Mouse (Mus musculus) embryonic facial prominence, embryonic 15.5 days (tissue): ENCODE measurements around the gene Speer4a. TPM values are rescaled to one million over a fixed set of nuclear protein-coding genes. Genes with fewer than 3 reads are reported as not detected.
"Not testable (repeated sequence)": the region's sequence is repeated elsewhere in the genome, so short reads cannot be mapped to it uniquely, and the experiment has no call there.

Experiments used
- ATAC-seq: fragments of 200-750 bp; cut with Nextera tagmentation; 2 replicates; pipeline ENCODE4 v1.8.0; 2017; ENCODE audit warnings: low read depth, moderate TSS enrichment; ENCODE audit not compliant: insufficient number of reproducible peaks, low FRiP score, low TSS enrichment
- H3K27ac ChIP-seq: fragments of 300-500 bp; sonication (generic); replicated peaks from 2 replicates; pipeline ENCODE4 v1.5.1; 2015; ENCODE audit warnings: mild to moderate bottlenecking, inconsistent platforms
- H3K27me3 ChIP-seq: fragments of 300-500 bp; sonication (generic); 2 replicates; pipeline ENCODE4 v1.6.1; 2015; ENCODE audit warnings: inconsistent platforms
- H3K36me3 ChIP-seq: fragments of 300-500 bp; sonication (generic); 2 replicates; pipeline ENCODE4 v1.6.1; 2015; ENCODE audit warnings: mild to moderate bottlenecking, inconsistent platforms
- H3K4me1 ChIP-seq: fragments of 300-500 bp; sonication (generic); 2 replicates; pipeline ENCODE4 v1.6.1; 2015; ENCODE audit warnings: inconsistent platforms
- H3K4me2 ChIP-seq: fragments of 300-500 bp; sonication (generic); replicated peaks from 2 replicates; pipeline ENCODE4 v1.6.1; 2015; ENCODE audit warnings: mild to moderate bottlenecking, inconsistent platforms
- H3K4me3 ChIP-seq: fragments of 300-500 bp; sonication (generic); replicated peaks from 2 replicates; pipeline ENCODE4 v1.5.1; 2015; ENCODE audit warnings: mild to moderate bottlenecking, inconsistent platforms
- H3K9ac ChIP-seq: fragments of 300-500 bp; sonication (generic); 2 replicates; pipeline ENCODE4 v1.6.1; 2015; ENCODE audit warnings: inconsistent platforms
- H3K9me3 ChIP-seq: fragments of 300-500 bp; sonication (generic); replicated peaks from 2 replicates; pipeline ENCODE4 v1.6.1; 2016; ENCODE audit warnings: inconsistent platforms
- WGBS: fragments of 180-500 bp; shearing (Covaris S2); methylation state at CpG from one replicate; pipeline ENCODE4 v1.1.7; 2015; 5-methylcytosine and 5-hydroxymethylcytosine counted together
- polyA plus RNA-seq: library from polyadenylated mRNA; unstranded; fragments of >200 nt; fragmentation: Nextera tagmentation; extraction: Ambion mirVana; gene quantifications from 2 replicates; pipeline ENCODE4 v1.2.1, GENCODE M21; 2015

Speer4a gene
- polyA plus RNA-seq = 0.08 and 0.09 TPM in 2 replicates

- not testable (repeated sequence) for H3K4me2 ChIP-seq, H3K27ac ChIP-seq, H3K4me3 ChIP-seq, H3K27me3 ChIP-seq, H3K9ac ChIP-seq, H3K4me1 ChIP-seq, H3K9me3 ChIP-seq, H3K36me3 ChIP-seq, ATAC-seq
- WGBS = 67% methylated on average over 2 of the region's 2 CpGs
Observed at GRCm38 (mm10) chr5:26039458-26039857, at the start of gene Speer4a. Gene Speer4a, minus strand, starts transcription at chr5:26039558.

- not testable (repeated sequence) for H3K4me1 ChIP-seq, H3K4me3 ChIP-seq, H3K27ac ChIP-seq, H3K27me3 ChIP-seq, H3K9ac ChIP-seq, H3K4me2 ChIP-seq, ATAC-seq, H3K9me3 ChIP-seq, H3K36me3 ChIP-seq
Observed at GRCm38 (mm10) chr5:26079023-26079422, 39.7 kb upstream of the Speer4a start.

- ATAC-seq = peak; percentile 29; the same call in 1 of the 2 replicates
- 88% methylated on average over 24 of the region's 24 CpGs for WGBS
- Histone ChIP-seq H3K4me3 (no peak overlapping the region), H3K36me3 (no peaks in the 10 kb centered on the region), H3K27ac (no peak overlapping the region), H3K9ac (no peak overlapping the region), H3K27me3 (no peaks in the 10 kb centered on the region), H3K4me1 (no peaks in the 10 kb centered on the region), H3K4me2 (no peak overlapping the region), H3K9me3 (no peaks in the 10 kb centered on the region)
Observed at GRCm38 (mm10) chr5:26070716-26071115, 31.4 kb upstream of the Speer4a start.

- not testable (repeated sequence) for ATAC-seq
- no CpG with 5 or more reads among the region's 2 CpGs for WGBS
Observed at GRCm38 (mm10) chr5:26058481-26058880, 19.1 kb upstream of the Speer4a start, which contains the start of gene Gm7347. Gene Gm7347, minus strand, starts transcription at chr5:26058581.

GRCm38 (mm10) chr5:26022816-26023215 lies 16.5 kb downstream of the Speer4a start, which contains the start of gene Gm5862:
Gene Gm5862, minus strand, starts transcription at chr5:26022916.
- not testable (repeated sequence) for ATAC-seq, H3K9ac ChIP-seq, H3K36me3 ChIP-seq, H3K27me3 ChIP-seq, H3K27ac ChIP-seq, H3K4me2 ChIP-seq, H3K4me3 ChIP-seq, H3K9me3 ChIP-seq, H3K4me1 ChIP-seq
- WGBS = no CpG with 5 or more reads among the region's 3 CpGs

More at GRCm38 (mm10) chr5:26058481-26058880, 19.1 kb upstream of the Speer4a start, which contains the start of gene Gm7347:
- not testable (repeated sequence) for H3K36me3 ChIP-seq, H3K27ac ChIP-seq, H3K9ac ChIP-seq, H3K4me2 ChIP-seq, H3K4me1 ChIP-seq, H3K27me3 ChIP-seq, H3K9me3 ChIP-seq, H3K4me3 ChIP-seq

GRCm38 (mm10) chr5:26007697-26008096 lies 31.7 kb downstream of the Speer4a start:
- H3K9ac ChIP-seq, ATAC-seq: not testable (repeated sequence)
- WGBS = 64% methylated on average over 7 of the region's 7 CpGs

GRCm38 (mm10) chr5:26006937-26007695 lies 32.2 kb downstream of the Speer4a start:
- Histone ChIP-seq H3K4me3 (peak overlapping the region; percentile 9), H3K4me2 (peak overlapping the region; percentile 33)
- H3K9ac ChIP-seq, H3K27me3 ChIP-seq, H3K27ac ChIP-seq, H3K9me3 ChIP-seq, H3K36me3 ChIP-seq, H3K4me1 ChIP-seq: not testable (repeated sequence)
- 16% methylated on average over 45 of the region's 45 CpGs for WGBS
- ATAC-seq = peak; percentile 84

More at GRCm38 (mm10) chr5:26007697-26008096, 31.7 kb downstream of the Speer4a start:
- not testable (repeated sequence) for H3K27ac ChIP-seq, H3K36me3 ChIP-seq, H3K9me3 ChIP-seq, H3K4me1 ChIP-seq, H3K27me3 ChIP-seq, H3K4me2 ChIP-seq, H3K4me3 ChIP-seq

GRCm38 (mm10) chr5:26004698-26005097 lies 34.7 kb downstream of the Speer4a start, which contains the start of gene Gm1979:
Gene Gm1979, minus strand, starts transcription at chr5:26004798.
- H3K27ac ChIP-seq, H3K9me3 ChIP-seq, H3K4me1 ChIP-seq, H3K36me3 ChIP-seq, H3K4me3 ChIP-seq, ATAC-seq, H3K4me2 ChIP-seq, H3K9ac ChIP-seq, H3K27me3 ChIP-seq: not testable (repeated sequence)
- 79% methylated on average over 1 of the region's 2 CpGs for WGBS

- not testable (repeated sequence) for H3K4me2 ChIP-seq, H3K27ac ChIP-seq, H3K9me3 ChIP-seq, H3K9ac ChIP-seq, H3K36me3 ChIP-seq, H3K27me3 ChIP-seq, ATAC-seq, H3K4me3 ChIP-seq, H3K4me1 ChIP-seq
- WGBS = no CpG with 5 or more reads among the region's 3 CpGs
Observed at GRCm38 (mm10) chr5:25988550-25988949, 50.8 kb downstream of the Speer4a start, which contains the start of gene Gm21698. Gene Gm21698, minus strand, starts transcription at chr5:25988650.

Other genes starting within 250 kb of the Speer4a start
- 0.16 and 0.23 TPM in 2 replicates for gene Gm21663, start 97.2 kb downstream of the Speer4a start, polyA plus RNA-seq
- gene Gm21671, start 85.1 kb downstream of the Speer4a start, polyA plus RNA-seq = 0.09 and 0.20 TPM in 2 replicates
- gene Gm21680, start 66.9 kb downstream of the Speer4a start, polyA plus RNA-seq = 0.17 and 0.20 TPM in 2 replicates
- 0.25 and 0.29 TPM in 2 replicates for gene Gm21698, start 50.9 kb downstream of the Speer4a start, polyA plus RNA-seq
- gene Gm1979, start 34.8 kb downstream of the Speer4a start, polyA plus RNA-seq = 0.21 and 0.26 TPM in 2 replicates
- 0.08 and 0.09 TPM in 2 replicates for gene Gm5862, start 16.6 kb downstream of the Speer4a start, polyA plus RNA-seq
- gene Gm7347, start 19.0 kb upstream of the Speer4a start, polyA plus RNA-seq = 0.08 and 0.09 TPM in 2 replicates
- gene Gm10471, start 49.7 kb upstream of the Speer4a start, polyA plus RNA-seq = 0.13 TPM in 1 of 2 replicates, not detected in the other
- gene 5031410I06Rik, start 65.8 kb upstream of the Speer4a start, polyA plus RNA-seq = not detected in 2 replicates
- gene Gm10220, start 81.9 kb upstream of the Speer4a start, polyA plus RNA-seq = 0.11 and 0.16 TPM in 2 replicates
- gene Gm7361, start 218.1 kb upstream of the Speer4a start, polyA plus RNA-seq = 0.07 TPM in 1 of 2 replicates, not detected in the other